Mouse (Mus musculus) hindbrain, embryonic 12.5 days (tissue): ENCODE results near the gene Col4a2. TPM values are rescaled to one million over a fixed set of nuclear protein-coding genes. Genes with fewer than 3 reads are reported as not detected.

Source experiments
- ATAC-seq: fragments of 200-750 bp; cut with Nextera tagmentation; 2 replicates; pipeline ENCODE4 v1.8.0; 2017; ENCODE audit warnings: moderate TSS enrichment; ENCODE audit not compliant: low FRiP score
- H3K27ac ChIP-seq: fragments of 300-500 bp; sonication (generic); 2 replicates; pipeline ENCODE4 v1.5.1; 2016; ENCODE audit warnings: mild to moderate bottlenecking
- H3K27me3 ChIP-seq: fragments of 300-500 bp; sonication (generic); 2 replicates; pipeline ENCODE4 v1.6.1; 2016; ENCODE audit warnings: mild to moderate bottlenecking
- H3K36me3 ChIP-seq: fragments of 300-500 bp; sonication (generic); 2 replicates; pipeline ENCODE4 v1.6.1; 2016; ENCODE audit warnings: mild to moderate bottlenecking
- H3K4me1 ChIP-seq: fragments of 300-500 bp; sonication (generic); 2 replicates; pipeline ENCODE4 v1.6.1; 2016
- H3K4me2 ChIP-seq: fragments of 300-500 bp; sonication (generic); replicated peaks from 2 replicates; pipeline ENCODE4 v1.6.1; 2016; ENCODE audit warnings: mild to moderate bottlenecking
- H3K4me3 ChIP-seq: fragments of 300-500 bp; sonication (generic); 2 replicates; pipeline ENCODE4 v1.5.1; 2016; ENCODE audit warnings: mild to moderate bottlenecking
- H3K9ac ChIP-seq: fragments of 300-500 bp; sonication (generic); 2 replicates; pipeline ENCODE4 v1.6.1; 2016; ENCODE audit warnings: mild to moderate bottlenecking, moderate library complexity
- H3K9me3 ChIP-seq: fragments of 300-500 bp; sonication (generic); replicated peaks from 2 replicates; pipeline ENCODE4 v1.6.1; 2016; ENCODE audit warnings: mild to moderate bottlenecking
- WGBS: fragments of 180-500 bp; shearing (Covaris S2); methylation state at CpG from one replicate; pipeline ENCODE4 v1.1.7; 2016; 5-methylcytosine and 5-hydroxymethylcytosine counted together
- polyA plus RNA-seq: library from polyadenylated mRNA; unstranded; fragments of >200 nt; fragmentation: Nextera tagmentation; extraction: Ambion mirVana; gene quantifications from 2 replicates; pipeline ENCODE4 v1.2.1, GENCODE M21; 2016

The Col4a2 gene
- polyA plus RNA-seq, 1 experiment from 2014 or later, result 74.6 TPM

DNA sequence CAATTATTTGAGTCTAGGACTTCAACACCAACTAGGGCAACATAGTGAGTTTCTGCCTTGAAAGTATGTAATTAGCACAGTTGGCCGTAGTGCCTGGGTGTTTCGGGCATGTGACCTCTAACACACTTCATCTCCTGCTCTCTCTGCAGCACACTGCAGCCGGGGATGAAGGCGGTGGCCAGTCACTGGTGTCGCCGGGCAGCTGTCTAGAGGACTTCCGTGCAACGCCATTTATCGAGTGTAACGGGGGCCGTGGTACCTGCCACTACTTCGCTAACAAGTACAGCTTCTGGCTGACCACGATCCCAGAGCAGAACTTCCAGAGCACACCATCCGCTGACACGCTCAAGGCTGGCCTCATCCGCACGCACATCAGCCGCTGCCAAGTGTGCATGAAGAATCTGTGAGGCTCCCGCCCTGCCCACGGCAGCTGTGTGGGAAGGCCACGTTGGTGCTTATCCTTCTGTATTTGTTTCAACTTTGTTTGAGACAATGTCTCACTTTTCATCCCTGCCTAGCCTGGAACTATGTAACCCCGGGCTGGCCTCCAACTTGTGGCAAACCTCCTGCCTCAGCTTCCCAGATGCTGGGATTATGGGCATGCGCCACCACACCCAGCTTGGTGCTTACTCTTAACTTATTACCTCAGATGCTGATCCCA, 135.4 kb downstream of the Col4a2 start:
- no peaks in the 10 kb centered on the region for H3K9me3 ChIP-seq
- no peak for ATAC-seq

DNA sequence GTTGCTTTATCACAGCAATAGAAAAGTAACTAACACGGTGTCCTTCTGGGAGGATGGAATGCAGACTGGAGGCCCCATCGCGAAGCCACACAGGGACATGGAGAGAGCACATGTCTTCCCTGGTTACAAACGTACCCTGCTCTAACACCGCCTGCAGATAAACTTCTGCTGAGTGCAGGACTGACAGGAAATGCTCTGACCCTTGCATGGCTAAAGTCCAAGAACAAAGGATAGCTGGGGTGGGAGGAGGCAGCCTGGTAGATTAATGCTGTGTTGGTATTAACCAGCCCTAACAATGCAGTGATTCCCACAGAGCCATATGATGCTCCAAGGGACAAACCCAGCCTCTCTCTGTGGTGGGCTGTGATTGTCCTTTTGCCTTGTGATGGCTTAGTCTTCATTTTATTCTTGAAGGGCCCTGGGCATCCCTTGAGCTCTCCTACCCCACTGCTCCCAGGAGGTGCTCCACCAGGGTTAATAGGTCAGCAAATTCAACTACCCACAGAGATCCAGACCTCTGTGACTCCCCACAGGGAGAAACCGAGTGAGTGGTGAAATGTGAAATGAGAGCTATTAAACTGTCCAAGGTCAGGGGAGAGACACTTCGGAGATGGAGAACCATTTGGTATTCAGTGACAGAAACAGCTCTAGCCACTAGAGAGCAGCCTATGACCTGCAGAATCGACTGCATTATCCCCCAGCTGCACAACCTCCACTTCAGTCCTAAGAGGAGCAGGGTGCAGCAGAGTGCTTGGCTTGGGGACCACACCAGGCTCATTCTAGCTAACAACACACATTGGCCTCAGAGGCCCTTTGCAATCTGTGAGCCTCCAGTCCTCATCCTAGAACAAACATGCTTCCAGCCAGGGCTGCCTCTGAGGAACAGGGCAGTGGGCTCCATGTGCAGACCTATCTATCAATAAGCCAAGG, 137.8 kb downstream of the Col4a2 start:
- Histone ChIP-seq H3K4me2 (no peak overlapping the region), H3K36me3 (no peaks in the 10 kb centered on the region), H3K27ac (no peak overlapping the region), H3K4me3 (no peak overlapping the region), H3K9ac (no peak overlapping the region), H3K27me3 (peaks cover 7% of the 10 kb centered on the region; the same call in 1 of the 2 replicates), H3K9me3 (no peaks in the 10 kb centered on the region), H3K4me1 (peaks cover 29% of the 10 kb centered on the region)
- WGBS, result 30% methylated on average over 8 of the region's 8 CpGs
- 0 out of 2 replicates have a peak, but pooled peaks have one; percentile 14 for ATAC-seq

More for the DNA sequence above, 135.4 kb downstream of the Col4a2 start:
- no peak overlapping the region for H3K4me2 ChIP-seq
- no peaks in the 10 kb centered on the region for H3K27me3 ChIP-seq
- H3K4me1 ChIP-seq, result peaks cover 16% of the 10 kb centered on the region
- 92% methylated on average over 23 of the region's 23 CpGs for WGBS
- no peak overlapping the region for H3K9ac ChIP-seq
- no peaks in the 10 kb centered on the region for H3K36me3 ChIP-seq
- no peak overlapping the region for H3K27ac ChIP-seq
- H3K4me3 ChIP-seq, result no peak overlapping the region

DNA sequence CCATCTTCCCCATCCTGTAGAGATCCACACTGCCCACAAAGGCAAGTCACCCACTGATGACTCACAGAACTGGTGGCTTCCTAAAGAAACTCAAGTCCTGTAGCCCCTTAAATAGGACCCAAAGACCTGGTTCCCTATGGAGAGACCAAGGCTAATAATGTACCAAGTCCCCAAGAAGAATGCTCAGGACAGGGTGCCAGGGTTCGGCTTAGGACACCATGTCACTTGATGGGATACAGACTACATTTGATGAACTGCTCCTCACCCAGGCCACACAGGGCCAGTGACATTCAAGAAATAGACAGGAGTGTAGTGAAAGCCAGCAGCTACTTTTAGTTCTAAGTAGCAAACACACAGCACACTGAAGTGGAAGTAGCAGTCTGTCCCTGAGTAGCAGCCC, 139.5 kb downstream of the Col4a2 start:
- ATAC-seq, result no peak
- Histone ChIP-seq H3K4me1 (peaks cover 29% of the 10 kb centered on the region), H3K27me3 (peaks cover 12% of the 10 kb centered on the region), H3K36me3 (no peaks in the 10 kb centered on the region), H3K27ac (no peak overlapping the region), H3K4me3 (no peak overlapping the region), H3K9me3 (no peaks in the 10 kb centered on the region), H3K9ac (no peak overlapping the region), H3K4me2 (no peak overlapping the region)
- WGBS, result 93% methylated on average over 1 of the region's 1 CpGs

DNA sequence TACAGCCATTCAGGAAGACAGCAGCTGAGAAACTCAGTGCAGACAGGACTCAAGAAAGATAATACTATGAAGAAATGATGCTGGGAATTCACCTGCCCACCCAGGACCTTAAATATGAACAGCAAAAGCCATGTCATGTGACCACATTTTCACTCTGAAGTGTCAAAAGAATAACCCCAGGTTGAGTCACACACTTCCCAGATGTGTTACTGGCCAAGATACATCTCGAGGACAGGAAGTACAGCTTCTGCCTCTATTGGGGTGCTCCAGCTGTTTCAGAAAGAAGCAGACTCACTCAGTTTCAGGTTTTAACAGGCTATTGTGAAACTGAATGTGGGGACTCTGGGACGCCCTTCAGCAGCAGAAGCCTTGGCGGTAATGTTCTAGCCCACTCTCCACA, 140.0 kb downstream of the Col4a2 start:
- WGBS, result 49% methylated on average over 3 of the region's 3 CpGs
- H3K27me3 ChIP-seq, result peaks cover 12% of the 10 kb centered on the region
- H3K9ac ChIP-seq, result no peak overlapping the region
- H3K27ac ChIP-seq, result 0 out of 2 replicates have a peak overlapping the region, but pooled peaks have one; percentile 49
- no peaks in the 10 kb centered on the region for H3K36me3 ChIP-seq
- H3K4me1 ChIP-seq, result peaks cover 29% of the 10 kb centered on the region
- H3K4me3 ChIP-seq, result no peak overlapping the region
- ATAC-seq, result no peak
- no peak overlapping the region for H3K4me2 ChIP-seq
- no peaks in the 10 kb centered on the region for H3K9me3 ChIP-seq

DNA sequence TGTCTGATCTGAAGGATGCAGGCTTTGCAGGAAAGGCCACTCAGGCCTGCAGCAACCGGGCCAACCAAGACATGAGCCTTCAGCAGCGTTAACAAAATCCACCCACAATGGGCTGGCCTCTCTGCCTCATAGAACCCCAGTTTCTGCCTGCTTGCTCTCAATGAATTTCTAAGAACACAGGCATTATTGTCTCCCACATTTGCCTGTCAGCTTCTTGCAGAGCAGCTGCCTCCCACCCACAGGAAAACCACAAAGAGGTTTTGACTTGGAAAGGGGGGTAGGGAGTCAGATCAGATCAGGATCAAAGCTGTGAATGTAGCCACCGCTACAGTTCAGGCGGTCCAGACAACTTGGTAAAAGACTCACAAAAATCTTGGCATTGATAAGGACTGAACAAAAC, 140.4 kb downstream of the Col4a2 start:
- H3K4me2 ChIP-seq, result no peak overlapping the region
- 18% methylated on average over 4 of the region's 4 CpGs for WGBS
- H3K36me3 ChIP-seq, result no peaks in the 10 kb centered on the region
- H3K27me3 ChIP-seq, result peaks cover 12% of the 10 kb centered on the region
- no peak overlapping the region for H3K9ac ChIP-seq
- H3K4me1 ChIP-seq, result peaks cover 31% of the 10 kb centered on the region
- 0 out of 2 replicates have a peak overlapping the region, but pooled peaks have one; percentile 49 for H3K27ac ChIP-seq
- ATAC-seq, result 0 out of 2 replicates have a peak, but pooled peaks have one; percentile 46
- H3K9me3 ChIP-seq, result no peaks in the 10 kb centered on the region
- H3K4me3 ChIP-seq, result no peak overlapping the region

DNA sequence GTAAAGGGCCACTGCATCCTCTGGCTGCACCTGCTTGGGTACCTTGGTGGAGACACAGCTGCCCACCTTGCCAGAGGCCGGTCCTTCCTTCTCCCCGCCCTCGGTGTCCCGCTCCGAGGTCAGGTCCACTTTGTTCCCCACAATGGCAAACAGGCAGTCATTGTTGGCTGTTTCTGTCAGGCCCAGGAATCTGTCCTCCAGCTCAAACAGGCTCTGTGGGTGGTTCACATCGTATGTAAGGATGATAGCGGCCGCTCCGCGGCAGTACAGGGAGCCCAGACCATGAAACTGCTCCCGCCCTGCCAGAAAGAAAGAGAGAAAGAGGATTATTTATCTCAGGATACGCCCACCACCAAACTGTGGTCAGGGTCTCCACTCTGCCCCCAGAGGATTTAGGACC, 141.6 kb downstream of the Col4a2 start:
- H3K4me3 ChIP-seq, result no peak overlapping the region
- H3K36me3 ChIP-seq, result no peaks in the 10 kb centered on the region
- H3K9me3 ChIP-seq, result no peaks in the 10 kb centered on the region
- no peak overlapping the region for H3K9ac ChIP-seq
- 29% methylated on average over 12 of the region's 12 CpGs for WGBS
- peaks cover 12% of the 10 kb centered on the region for H3K27me3 ChIP-seq
- no peak overlapping the region for H3K27ac ChIP-seq
- H3K4me2 ChIP-seq, result no peak overlapping the region
- ATAC-seq, result no peak
- H3K4me1 ChIP-seq, result peaks cover 39% of the 10 kb centered on the region

DNA sequence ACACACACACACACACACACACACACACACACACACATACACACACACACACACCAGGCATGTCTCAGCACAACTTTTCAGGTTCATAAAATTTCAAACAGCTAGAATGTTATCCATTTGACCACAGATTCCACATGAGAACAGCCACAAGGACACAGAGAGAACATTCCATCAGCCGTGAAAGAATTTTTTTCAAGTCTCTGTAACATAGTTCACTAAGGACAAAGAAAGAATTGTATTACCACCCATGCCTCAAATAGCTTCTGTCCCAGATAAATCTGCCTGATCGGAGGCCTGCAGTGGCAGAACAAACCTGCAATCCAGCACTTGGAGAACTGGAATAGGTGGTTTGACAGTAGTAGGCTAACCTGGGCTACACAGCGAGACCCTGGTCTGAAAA, 144.7 kb downstream of the Col4a2 start:
- no peak overlapping the region for H3K4me3 ChIP-seq
- WGBS, result 71% methylated on average over 3 of the region's 3 CpGs
- no peak overlapping the region for H3K27ac ChIP-seq
- no peaks in the 10 kb centered on the region for H3K9me3 ChIP-seq
- H3K27me3 ChIP-seq, result peaks cover 12% of the 10 kb centered on the region
- no peaks in the 10 kb centered on the region for H3K36me3 ChIP-seq
- no peak overlapping the region for H3K9ac ChIP-seq
- no peak overlapping the region for H3K4me2 ChIP-seq
- no peak for ATAC-seq
- peaks cover 32% of the 10 kb centered on the region for H3K4me1 ChIP-seq

DNA sequence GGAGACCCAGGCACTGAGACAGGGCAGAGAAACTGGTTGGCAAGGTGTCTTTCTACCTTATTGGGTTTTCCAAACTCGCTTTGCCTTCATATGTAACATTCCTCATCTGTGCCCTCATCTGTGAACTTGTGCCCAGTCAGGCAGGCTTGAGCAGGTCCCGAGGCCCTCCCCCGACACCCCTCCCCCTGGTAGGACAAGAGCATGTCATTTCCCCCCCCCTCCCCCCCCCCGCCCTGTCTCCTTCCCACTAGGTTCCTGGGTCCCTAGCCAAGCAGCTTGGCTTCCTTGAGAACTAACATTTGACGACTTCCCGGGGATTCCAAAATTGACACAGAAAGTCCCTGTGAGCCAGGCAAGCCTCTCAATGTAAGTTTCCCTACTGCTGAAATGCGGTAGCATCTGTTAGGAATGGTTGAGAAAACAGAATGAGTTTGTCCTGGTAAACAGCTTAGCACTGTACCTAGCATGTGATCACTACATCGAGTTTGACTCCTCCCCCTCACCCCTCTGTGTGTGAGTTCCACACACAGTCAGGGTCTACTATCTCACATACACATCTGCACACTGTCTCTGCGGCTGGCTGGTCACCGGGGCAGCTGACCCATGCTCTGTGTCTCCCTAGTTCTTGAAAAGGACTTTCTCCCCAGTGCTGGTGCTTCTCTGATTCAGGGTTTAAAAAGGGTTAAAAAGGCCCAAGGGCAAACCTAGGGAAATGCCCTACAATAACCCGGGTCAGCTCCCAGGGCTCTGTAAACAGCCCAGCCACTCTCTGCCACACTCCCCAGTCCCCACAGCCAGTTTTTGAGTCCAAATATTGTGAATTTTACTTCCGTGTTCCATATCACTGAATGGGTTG, 145.6 kb downstream of the Col4a2 start:
- H3K9ac ChIP-seq, result no peak overlapping the region
- H3K9me3 ChIP-seq, result no peaks in the 10 kb centered on the region
- WGBS, result 45% methylated on average over 11 of the region's 12 CpGs
- no peak overlapping the region for H3K4me2 ChIP-seq
- no peaks in the 10 kb centered on the region for H3K36me3 ChIP-seq
- H3K27me3 ChIP-seq, result peaks cover 12% of the 10 kb centered on the region
- no peak for ATAC-seq
- H3K4me1 ChIP-seq, result peaks cover 23% of the 10 kb centered on the region
- H3K4me3 ChIP-seq, result no peak overlapping the region
- H3K27ac ChIP-seq, result no peak overlapping the region

DNA sequence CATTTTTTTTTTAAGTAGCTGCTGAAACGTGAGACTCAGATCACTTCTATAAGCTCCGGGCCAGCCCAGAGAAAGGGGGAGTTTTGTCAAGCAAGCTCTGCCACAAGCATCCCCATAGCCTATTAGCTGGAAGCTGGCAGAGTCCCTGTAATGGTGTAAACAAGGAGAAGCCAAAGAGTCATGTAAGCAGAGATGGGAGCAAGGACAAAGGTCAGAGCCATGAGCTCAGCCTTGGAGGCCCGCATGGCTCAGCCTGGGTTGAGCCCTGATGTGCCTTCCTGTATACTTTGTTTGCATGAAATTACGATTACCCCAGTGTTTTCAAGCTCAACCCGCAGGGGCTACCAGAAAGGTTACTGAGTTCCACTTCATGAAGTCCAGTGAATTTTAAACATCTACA, 146.4 kb downstream of the Col4a2 start:
- Histone ChIP-seq H3K4me2 (no peak overlapping the region), H3K4me1 (peaks cover 18% of the 10 kb centered on the region), H3K27ac (no peak overlapping the region), H3K9me3 (no peaks in the 10 kb centered on the region), H3K27me3 (peaks cover 6% of the 10 kb centered on the region), H3K9ac (no peak overlapping the region), H3K36me3 (no peaks in the 10 kb centered on the region), H3K4me3 (no peak overlapping the region)
- 50% methylated on average over 5 of the region's 5 CpGs for WGBS
- ATAC-seq, result no peak

DNA sequence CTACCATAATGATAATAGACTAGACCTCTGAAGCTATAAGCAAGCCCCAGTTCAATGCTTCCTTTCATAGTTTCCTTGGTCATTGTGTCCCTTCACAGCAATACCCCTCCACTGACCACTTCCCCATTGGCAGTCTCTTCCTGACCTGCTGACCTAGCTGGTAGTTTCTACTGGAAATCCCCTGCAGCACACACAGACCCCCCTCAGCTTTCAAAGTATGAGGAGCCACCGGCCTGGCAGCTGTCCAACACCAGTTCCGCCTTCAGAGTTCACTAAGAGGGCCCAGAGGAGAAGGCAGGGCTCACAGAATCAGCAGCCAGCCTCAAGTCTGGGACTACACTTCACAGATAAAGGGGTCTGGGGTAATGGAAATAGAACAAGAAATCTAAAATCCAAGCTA, 148.3 kb downstream of the Col4a2 start:
- Histone ChIP-seq H3K4me3 (no peak overlapping the region), H3K4me1 (peaks cover 12% of the 10 kb centered on the region), H3K9me3 (no peaks in the 10 kb centered on the region), H3K27me3 (peaks cover under 1% of the 10 kb centered on the region; the same call in 1 of the 2 replicates), H3K27ac (no peak overlapping the region), H3K4me2 (no peak overlapping the region), H3K9ac (no peak overlapping the region), H3K36me3 (no peaks in the 10 kb centered on the region)
- 46% methylated on average over 2 of the region's 2 CpGs for WGBS
- ATAC-seq, result no peak

DNA sequence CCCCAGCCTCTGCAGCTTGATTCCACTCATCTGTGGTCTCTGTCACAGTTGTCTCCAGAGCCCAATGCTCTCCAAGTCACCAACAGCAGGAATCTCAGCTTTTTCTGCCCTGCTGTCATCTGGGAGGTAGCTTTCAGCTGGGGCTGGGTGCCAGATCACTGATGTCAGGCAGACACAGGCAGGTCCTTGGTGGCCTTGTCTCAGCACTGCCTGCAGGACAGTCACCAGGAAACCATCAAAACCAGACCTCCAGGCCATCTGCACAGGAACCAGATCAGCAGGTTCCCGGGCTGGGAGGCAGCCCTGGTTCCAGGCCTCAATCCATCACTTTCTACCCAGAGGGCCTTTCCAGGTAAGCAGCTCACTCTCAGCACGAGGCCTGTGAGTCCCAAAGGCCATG, 149.2 kb downstream of the Col4a2 start:
- Histone ChIP-seq H3K36me3 (no peaks in the 10 kb centered on the region), H3K4me2 (no peak overlapping the region), H3K4me1 (peaks cover 12% of the 10 kb centered on the region), H3K4me3 (no peak overlapping the region), H3K9me3 (no peaks in the 10 kb centered on the region), H3K9ac (no peak overlapping the region), H3K27me3 (no peaks in the 10 kb centered on the region; the same call in 1 of the 2 replicates), H3K27ac (no peak overlapping the region)
- ATAC-seq, result no peak
- 58% methylated on average over 2 of the region's 2 CpGs for WGBS

DNA sequence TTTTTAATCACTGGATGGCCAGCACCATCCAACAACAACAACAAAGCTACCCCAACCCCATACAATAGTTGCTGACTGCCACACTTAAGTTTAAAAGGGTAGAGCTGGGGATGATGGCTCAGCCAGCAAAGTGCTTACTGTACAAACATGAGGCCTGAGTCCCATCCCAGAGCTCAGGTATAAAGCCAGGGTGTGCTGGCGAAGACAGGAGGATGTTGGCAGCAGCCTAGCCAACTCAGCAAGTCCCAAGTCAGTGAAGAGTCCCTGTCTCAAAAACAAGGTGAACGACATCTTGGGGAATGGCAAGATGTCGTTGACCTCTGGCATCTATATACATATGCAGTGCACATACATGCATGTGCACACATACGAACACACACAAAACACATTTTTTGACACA, 150.0 kb downstream of the Col4a2 start:
- Histone ChIP-seq H3K4me3 (no peak overlapping the region), H3K9ac (no peak overlapping the region), H3K27ac (no peak overlapping the region), H3K9me3 (no peaks in the 10 kb centered on the region), H3K27me3 (no peaks in the 10 kb centered on the region; the same call in 1 of the 2 replicates), H3K4me2 (no peak overlapping the region), H3K4me1 (peaks cover 12% of the 10 kb centered on the region), H3K36me3 (no peaks in the 10 kb centered on the region)
- no peak for ATAC-seq
- 92% methylated on average over 4 of the region's 4 CpGs for whole genome bisulfite sequencing
